Mouse (Mus musculus): ENCODE measurements around the gene Tbc1d8. TPM values are rescaled to one million over a fixed set of nuclear protein-coding genes. Genes with fewer than 3 reads are reported as not detected.
A peak's percentile ranks its signal among the peaks of the same experiment; 100 is the strongest.

Tbc1d8 gene
- polyA plus RNA-seq, 1 experiment from 2014 or later = 9.3 TPM

DNA sequence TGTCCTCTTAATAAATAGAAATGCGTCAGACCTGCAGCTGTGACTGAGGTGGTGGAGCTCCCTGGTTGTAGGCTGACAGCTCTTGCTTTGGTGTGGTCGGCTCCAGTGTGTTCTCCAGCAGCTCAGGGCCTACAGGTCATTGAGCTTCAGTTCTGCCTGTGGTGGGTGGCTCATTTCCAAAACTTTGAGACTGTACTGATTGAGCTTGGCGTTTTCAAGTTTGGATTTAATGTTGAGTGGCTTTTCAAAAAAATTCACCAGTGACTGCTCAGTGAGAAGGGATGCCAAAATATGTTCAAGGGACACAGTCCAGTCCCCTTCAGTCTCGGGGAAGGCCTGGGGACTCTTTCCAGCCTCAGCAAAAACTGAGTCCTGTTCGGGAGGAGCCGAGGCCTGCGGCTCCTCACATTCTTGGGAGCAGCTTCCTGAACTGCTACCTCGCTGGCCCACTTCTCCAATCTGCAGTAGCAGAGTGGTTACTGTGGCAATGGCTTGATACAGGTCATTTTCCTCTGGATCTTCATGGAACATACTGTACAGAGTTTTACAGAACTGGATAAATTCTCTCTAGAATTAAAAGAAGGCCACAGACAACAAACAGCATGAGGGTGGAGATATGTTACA is 106.2 kb downstream of the Tbc1d8 start:
- Histone ChIP-seq H3K27ac (no peak overlapping the region), H3K4me2 (no peak overlapping the region), H3K9me3 (no peaks in the 10 kb centered on the region), H3K36me3 (peaks cover 61% of the 10 kb centered on the region), H3K27me3 (no peaks in the 10 kb centered on the region), H3K4me3 (no peak overlapping the region), H3K9ac (no peak overlapping the region; the same call in 1 of the 2 replicates), H3K4me1 (peaks cover 8% of the 10 kb centered on the region)
- ATAC-seq (ENCODE audit: insufficient number of reproducible peaks, low FRiP score, low TSS enrichment, low read depth) = no peak
- WGBS = 86% methylated on average over 8 of the region's 8 CpGs

DNA sequence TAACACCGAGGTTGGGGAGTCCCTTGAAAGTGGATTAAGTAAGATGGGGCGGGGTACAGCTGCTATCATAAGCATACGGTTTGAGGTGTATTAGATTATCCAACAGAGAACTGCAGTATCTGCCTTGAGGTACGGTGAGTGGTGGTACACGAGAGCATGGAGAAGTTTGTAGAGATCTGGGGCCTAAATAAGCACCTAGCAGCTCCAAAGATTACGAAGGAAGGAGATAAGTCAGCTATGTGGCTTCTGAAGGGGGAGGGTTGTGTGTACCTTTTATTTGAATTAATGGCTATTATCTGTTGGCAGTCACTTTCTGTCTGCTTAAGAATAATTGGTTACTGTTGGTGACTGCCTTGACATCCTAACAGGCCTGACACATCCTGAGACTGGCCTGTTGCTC is 108.1 kb downstream of the Tbc1d8 start:
- Histone ChIP-seq H3K4me2 (no peak overlapping the region), H3K4me3 (no peak overlapping the region), H3K9ac (no peak overlapping the region), H3K27me3 (no peaks in the 10 kb centered on the region), H3K27ac (no peak overlapping the region), H3K4me1 (peaks cover 15% of the 10 kb centered on the region), H3K36me3 (peaks cover 54% of the 10 kb centered on the region), H3K9me3 (no peaks in the 10 kb centered on the region)
- 89% methylated on average over 6 of the region's 6 CpGs for WGBS
- ATAC-seq (ENCODE audit: insufficient number of reproducible peaks, low FRiP score, low TSS enrichment, low read depth) = no peak

DNA sequence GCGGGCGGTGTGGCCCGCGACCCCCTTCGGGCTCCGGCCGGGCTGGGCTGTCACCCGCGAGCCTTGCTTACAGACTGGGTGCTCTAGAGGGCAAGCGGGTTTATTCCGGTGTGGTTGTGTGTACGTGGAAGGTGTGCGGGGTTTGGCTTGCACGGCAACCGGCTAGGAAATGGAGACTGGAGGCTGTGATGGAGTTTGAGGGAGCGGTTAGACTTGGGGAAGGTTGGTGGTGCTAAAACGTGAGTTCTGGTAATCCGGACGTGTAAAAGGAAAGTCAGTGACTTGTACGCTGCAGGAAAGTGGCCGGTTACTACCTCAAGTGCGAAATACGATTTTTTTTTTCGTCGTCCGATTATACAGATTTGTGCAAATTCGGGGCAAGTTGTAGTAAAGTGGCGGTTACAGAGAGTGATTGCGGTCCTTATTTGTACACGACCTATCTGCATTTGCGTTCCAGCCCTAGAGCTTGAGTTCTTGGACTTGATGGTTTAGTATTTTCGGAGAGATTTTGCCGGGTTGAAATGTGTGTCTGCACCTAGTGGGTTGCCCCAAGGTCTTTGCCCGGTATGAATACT is 110.2 kb downstream of the Tbc1d8 start:
- Histone ChIP-seq H3K27ac (peak overlapping the region; percentile 95), H3K36me3 (peaks cover 43% of the 10 kb centered on the region), H3K9ac (peak overlapping the region; percentile 88), H3K4me1 (peaks cover 15% of the 10 kb centered on the region), H3K4me2 (peak overlapping the region; percentile 66), H3K4me3 (peak overlapping the region; percentile 63), H3K27me3 (no peaks in the 10 kb centered on the region), H3K9me3 (no peaks in the 10 kb centered on the region)
- ATAC-seq (ENCODE audit: insufficient number of reproducible peaks, low FRiP score, low TSS enrichment, low read depth) = peak; percentile 2; the same call in 1 of the 2 replicates
- under 1% methylated on average over 34 of the region's 34 CpGs for WGBS

DNA sequence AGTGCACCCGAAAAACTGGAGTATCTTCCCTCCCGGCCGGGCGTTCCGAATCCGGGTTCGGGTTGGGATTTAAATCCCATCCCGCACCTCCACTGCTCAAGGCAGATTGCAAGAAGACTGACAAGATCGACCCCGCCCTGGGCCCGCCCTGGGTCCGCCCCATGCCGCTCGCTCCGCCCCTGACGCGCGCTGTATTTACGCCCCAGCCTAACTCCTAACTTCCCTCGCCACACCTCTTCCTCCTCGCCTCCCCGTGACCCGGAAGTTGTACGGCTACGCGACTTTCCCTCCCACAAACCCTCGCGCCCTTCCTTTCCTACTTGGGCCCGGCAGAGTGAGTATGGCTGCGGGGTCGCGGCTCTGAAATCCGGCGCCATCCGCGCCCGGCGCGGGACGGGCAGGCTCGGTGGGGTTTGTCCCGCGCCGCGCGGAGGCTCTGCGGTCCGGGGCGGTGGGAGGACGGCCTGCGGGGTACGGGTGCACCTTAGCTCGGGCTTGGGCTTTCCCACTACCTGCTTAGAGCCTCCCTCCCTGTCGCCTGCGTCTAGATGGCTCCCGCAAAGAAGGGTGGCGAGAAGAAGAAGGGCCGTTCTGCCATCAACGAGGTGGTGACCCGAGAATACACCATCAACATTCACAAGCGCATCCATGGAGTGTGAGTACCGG is 110.8 kb downstream of the Tbc1d8 start, which contains the start of gene Rpl31:
Rpl31 (plus strand) TSS at position 242 of the 666 bp plus-strand sequence.
- H3K36me3 ChIP-seq = peaks cover 37% of the 10 kb centered on the region
- H3K4me1 ChIP-seq = peaks cover 15% of the 10 kb centered on the region
- H3K4me3 ChIP-seq = peak within 1 kb of the TSS; percentile 63
- ATAC-seq (ENCODE audit: insufficient number of reproducible peaks, low FRiP score, low TSS enrichment, low read depth) = peak; percentile 99
- H3K27ac ChIP-seq = peak within 1 kb of the TSS; percentile 95
- whole genome bisulfite sequencing = under 1% methylated on average over 60 of the region's 62 CpGs
- peak within 1 kb of the TSS; percentile 66 for H3K4me2 ChIP-seq
- H3K27me3 ChIP-seq = no peaks in the 10 kb centered on the region
- no peaks in the 10 kb centered on the region for H3K9me3 ChIP-seq
- H3K9ac ChIP-seq = peak within 1 kb of the TSS; percentile 88

DNA sequence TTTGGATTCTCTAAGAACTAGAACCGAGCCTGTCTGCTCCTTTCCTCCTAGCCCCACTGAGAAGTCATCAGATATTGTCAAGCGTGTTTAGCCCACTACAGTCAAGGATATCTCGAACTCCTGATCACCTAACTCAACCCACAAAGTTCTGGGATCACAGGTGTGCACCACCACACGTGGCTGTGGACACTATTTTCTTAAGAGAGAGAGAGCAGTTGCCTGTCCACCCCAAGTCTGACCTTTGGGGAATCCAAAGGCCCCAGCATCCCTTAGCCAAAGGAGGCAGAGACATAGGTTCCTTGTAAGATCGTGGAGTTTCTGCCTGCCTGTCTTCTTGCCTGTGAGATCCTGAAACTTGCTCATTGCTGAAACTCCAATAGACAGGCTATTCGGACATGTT is 111.5 kb downstream of the Tbc1d8 start:
- 32% methylated on average over 6 of the region's 6 CpGs for WGBS
- H3K9me3 ChIP-seq = no peaks in the 10 kb centered on the region
- peak overlapping the region; percentile 39; the same call in 1 of the 2 replicates for H3K9ac ChIP-seq
- peaks cover 15% of the 10 kb centered on the region for H3K4me1 ChIP-seq
- H3K36me3 ChIP-seq = peaks cover 30% of the 10 kb centered on the region
- peak overlapping the region; percentile 65 for H3K27ac ChIP-seq
- H3K27me3 ChIP-seq = no peaks in the 10 kb centered on the region
- no peak for ATAC-seq (ENCODE audit: insufficient number of reproducible peaks, low FRiP score, low TSS enrichment, low read depth)
- H3K4me3 ChIP-seq = peak overlapping the region; percentile 63
- H3K4me2 ChIP-seq = peak overlapping the region; percentile 66

DNA sequence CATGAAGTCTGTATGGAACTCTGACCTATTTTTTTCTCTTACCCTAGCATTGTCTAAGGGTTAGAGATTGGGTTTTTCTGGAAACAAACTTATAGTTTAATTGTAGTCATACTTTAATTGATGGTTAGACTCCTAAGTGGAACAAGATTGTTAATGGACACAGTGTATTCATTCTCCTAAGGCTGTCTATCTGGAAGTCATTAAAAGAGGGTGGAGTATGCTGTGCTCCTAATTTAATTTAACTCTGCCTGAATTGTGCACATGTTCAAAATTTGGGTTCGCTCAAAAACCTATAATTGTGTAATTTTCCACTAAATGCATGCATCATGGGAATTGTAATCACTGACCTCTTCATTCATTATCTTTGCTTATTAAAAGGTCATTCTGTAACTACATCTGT is 113.0 kb downstream of the Tbc1d8 start:
- Histone ChIP-seq H3K9me3 (no peaks in the 10 kb centered on the region), H3K36me3 (peaks cover 15% of the 10 kb centered on the region), H3K27me3 (peaks cover 3% of the 10 kb centered on the region; the same call in 1 of the 2 replicates), H3K9ac (no peak overlapping the region), H3K27ac (no peak overlapping the region), H3K4me3 (no peak overlapping the region), H3K4me1 (peaks cover 20% of the 10 kb centered on the region), H3K4me2 (no peak overlapping the region)
- no peak for ATAC-seq (ENCODE audit: insufficient number of reproducible peaks, low FRiP score, low TSS enrichment, low read depth)
- 66% methylated on average over 1 of the region's 1 CpGs for WGBS

DNA sequence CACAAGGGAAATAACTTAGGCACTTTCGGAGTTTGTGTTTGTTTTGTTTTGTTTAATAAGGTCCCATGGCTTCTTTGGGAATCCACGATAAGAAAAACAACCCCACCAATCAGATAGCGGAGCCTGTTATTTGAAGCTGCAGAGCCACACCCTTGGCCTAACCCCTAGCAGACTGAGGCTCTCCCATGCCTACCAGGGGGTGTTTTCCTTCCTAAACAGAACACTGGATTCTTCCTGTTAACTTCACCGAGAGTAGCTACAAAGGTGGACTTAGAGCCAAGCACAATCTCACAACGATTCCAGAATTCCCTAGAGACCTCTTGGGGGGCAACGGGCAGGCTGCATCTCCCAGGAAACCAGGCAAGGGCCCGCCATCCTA is 116.1 kb downstream of the Tbc1d8 start:
- Histone ChIP-seq H3K4me1 (peaks cover 12% of the 10 kb centered on the region), H3K36me3 (no peaks in the 10 kb centered on the region), H3K27ac (no peak overlapping the region), H3K4me2 (no peak overlapping the region; the same call in 1 of the 2 replicates), H3K9ac (no peak overlapping the region), H3K27me3 (peaks cover 3% of the 10 kb centered on the region; the same call in 1 of the 2 replicates), H3K4me3 (no peak overlapping the region), H3K9me3 (no peaks in the 10 kb centered on the region)
- 53% methylated on average over 7 of the region's 7 CpGs for WGBS
- no peak for ATAC-seq (ENCODE audit: insufficient number of reproducible peaks, low FRiP score, low TSS enrichment, low read depth)

DNA sequence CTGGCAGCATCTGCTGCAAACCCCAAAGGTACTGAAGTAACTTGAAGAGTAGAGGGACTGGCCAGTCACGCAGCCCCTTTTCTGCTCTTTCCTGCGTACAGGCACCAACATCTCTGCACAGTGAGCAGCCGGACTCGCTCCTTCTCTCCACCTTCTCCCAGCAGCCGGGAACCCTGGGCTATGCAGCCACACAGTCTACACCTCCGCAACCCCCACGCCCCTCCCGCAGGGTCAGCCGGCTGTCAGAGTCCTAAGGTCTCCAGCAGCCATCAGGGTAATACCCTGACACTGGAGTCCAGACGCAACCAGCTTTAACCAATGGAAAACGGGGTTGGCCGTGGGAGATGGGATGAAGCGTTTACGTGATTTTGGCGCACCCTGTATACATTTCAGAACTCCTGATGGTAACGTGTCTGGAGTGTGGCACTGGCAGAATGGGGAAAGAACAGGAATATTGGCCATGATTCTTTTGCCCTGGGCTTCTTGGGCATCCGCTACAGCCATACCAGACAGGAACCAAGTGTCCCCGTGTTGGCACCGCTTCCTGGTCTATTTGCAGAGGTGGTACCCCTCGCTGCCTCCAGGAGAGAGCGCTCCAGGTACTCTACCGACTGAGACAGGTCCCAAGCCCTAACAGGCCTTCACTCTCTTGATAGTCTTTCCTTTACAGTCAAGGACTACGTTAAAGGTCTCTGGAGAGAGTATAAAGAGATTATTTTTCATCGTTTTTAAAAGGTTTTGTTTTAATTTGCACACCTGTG is 116.6 kb downstream of the Tbc1d8 start:
- peaks cover 9% of the 10 kb centered on the region for H3K4me1 ChIP-seq
- no peak for ATAC-seq (ENCODE audit: insufficient number of reproducible peaks, low FRiP score, low TSS enrichment, low read depth)
- peak overlapping the region; percentile 40 for H3K4me2 ChIP-seq
- H3K9ac ChIP-seq = no peak overlapping the region
- 33% methylated on average over 24 of the region's 24 CpGs for WGBS
- peaks cover 3% of the 10 kb centered on the region; the same call in 1 of the 2 replicates for H3K27me3 ChIP-seq
- H3K27ac ChIP-seq = no peak overlapping the region
- H3K4me3 ChIP-seq = 0 out of 2 replicates have a peak overlapping the region, but pooled peaks have one; percentile 12
- no peaks in the 10 kb centered on the region for H3K36me3 ChIP-seq
- H3K9me3 ChIP-seq = no peaks in the 10 kb centered on the region

DNA sequence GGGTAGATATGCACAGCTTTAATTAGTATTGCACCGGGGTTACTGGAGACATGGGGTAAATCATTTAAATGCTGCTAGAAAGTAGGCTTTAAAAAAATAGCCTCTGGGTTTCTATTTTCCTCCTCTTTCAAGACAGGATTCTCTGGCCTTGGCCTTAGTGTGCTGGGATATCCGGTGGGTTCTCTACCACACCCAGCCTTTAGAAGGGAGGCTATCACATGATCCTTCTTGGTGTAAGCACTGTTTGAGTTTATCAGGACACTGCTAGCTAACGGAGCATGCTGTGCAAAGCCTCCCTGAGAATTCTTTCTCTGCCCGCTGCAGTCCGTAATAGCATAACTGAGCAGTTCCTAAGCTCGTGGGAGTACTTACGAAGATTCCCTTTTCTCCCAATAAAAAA is 129.1 kb downstream of the Tbc1d8 start:
- Histone ChIP-seq H3K4me2 (no peak overlapping the region), H3K4me3 (no peak overlapping the region), H3K9ac (no peak overlapping the region), H3K36me3 (no peaks in the 10 kb centered on the region), H3K9me3 (no peaks in the 10 kb centered on the region), H3K27ac (no peak overlapping the region), H3K27me3 (no peaks in the 10 kb centered on the region), H3K4me1 (no peaks in the 10 kb centered on the region)
- no peak for ATAC-seq (ENCODE audit: insufficient number of reproducible peaks, low FRiP score, low TSS enrichment, low read depth)
- 71% methylated on average over 7 of the region's 7 CpGs for WGBS

DNA sequence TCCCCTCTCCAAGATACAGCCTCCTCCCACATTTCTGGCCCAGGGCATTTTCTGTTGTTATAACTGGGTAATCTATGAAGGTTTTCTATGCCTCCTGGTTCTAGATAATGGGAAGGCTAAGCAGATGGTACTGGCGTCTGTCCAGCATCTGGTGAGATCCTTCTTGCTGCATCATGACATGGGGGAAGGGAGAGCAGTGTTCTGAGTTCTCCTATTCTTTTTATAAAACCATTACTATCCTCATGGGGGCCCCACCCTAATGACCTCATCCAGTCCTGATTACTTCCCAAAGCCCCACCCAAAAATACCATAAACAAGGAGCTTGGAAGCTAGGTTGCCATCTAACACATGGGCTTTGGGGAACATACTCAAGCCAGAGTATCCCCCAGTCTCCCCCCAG is 129.6 kb downstream of the Tbc1d8 start:
- Histone ChIP-seq H3K9me3 (no peaks in the 10 kb centered on the region), H3K9ac (no peak overlapping the region), H3K36me3 (no peaks in the 10 kb centered on the region), H3K4me2 (no peak overlapping the region), H3K4me3 (no peak overlapping the region), H3K4me1 (no peaks in the 10 kb centered on the region), H3K27ac (no peak overlapping the region), H3K27me3 (no peaks in the 10 kb centered on the region)
- no peak for ATAC-seq (ENCODE audit: insufficient number of reproducible peaks, low FRiP score, low TSS enrichment, low read depth)
- 62% methylated on average over 1 of the region's 1 CpGs for WGBS

DNA sequence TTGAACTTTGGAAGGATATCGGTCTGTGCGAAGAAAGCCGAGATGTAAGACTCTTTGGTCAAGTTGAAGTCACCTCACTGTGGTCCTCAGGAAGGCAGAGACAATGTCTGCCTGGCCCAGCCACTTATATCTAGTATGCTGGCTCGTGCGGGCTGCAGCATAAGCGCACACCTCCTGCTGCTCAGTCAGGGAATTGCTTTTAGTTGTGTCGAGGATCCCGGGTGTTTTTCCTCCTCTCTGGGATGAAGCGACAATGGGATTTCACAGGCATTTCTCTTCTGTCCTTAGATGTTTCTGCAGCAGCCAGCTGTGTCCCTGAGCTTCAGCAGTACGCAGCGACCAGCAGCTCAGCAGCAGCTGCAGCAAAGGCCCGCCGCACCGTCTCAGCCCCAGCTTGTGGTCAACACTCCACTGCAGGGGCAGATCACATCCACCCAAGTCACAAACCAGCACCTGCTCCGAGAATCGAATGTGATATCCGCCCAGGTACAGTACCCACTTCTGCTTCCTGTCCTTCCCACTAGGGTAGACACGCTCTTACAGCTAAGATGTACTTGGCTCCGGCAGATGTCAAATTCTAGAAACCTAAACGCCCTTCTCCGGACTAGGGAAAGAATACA is 133.5 kb downstream of the Tbc1d8 start:
- no peaks in the 10 kb centered on the region for H3K27me3 ChIP-seq
- no peaks in the 10 kb centered on the region for H3K36me3 ChIP-seq
- no peaks in the 10 kb centered on the region for H3K4me1 ChIP-seq
- H3K27ac ChIP-seq = no peak overlapping the region
- 67% methylated on average over 21 of the region's 21 CpGs for WGBS
- H3K4me3 ChIP-seq = no peak overlapping the region
- ATAC-seq (ENCODE audit: insufficient number of reproducible peaks, low FRiP score, low TSS enrichment, low read depth) = no peak
- H3K9me3 ChIP-seq = no peaks in the 10 kb centered on the region
- no peak overlapping the region for H3K4me2 ChIP-seq
- H3K9ac ChIP-seq = no peak overlapping the region

All from limb, embryonic 15.5 days (tissue).